Mouse (Mus musculus): ENCODE measurements around the gene Nras.

Gene Nras

DNA sequence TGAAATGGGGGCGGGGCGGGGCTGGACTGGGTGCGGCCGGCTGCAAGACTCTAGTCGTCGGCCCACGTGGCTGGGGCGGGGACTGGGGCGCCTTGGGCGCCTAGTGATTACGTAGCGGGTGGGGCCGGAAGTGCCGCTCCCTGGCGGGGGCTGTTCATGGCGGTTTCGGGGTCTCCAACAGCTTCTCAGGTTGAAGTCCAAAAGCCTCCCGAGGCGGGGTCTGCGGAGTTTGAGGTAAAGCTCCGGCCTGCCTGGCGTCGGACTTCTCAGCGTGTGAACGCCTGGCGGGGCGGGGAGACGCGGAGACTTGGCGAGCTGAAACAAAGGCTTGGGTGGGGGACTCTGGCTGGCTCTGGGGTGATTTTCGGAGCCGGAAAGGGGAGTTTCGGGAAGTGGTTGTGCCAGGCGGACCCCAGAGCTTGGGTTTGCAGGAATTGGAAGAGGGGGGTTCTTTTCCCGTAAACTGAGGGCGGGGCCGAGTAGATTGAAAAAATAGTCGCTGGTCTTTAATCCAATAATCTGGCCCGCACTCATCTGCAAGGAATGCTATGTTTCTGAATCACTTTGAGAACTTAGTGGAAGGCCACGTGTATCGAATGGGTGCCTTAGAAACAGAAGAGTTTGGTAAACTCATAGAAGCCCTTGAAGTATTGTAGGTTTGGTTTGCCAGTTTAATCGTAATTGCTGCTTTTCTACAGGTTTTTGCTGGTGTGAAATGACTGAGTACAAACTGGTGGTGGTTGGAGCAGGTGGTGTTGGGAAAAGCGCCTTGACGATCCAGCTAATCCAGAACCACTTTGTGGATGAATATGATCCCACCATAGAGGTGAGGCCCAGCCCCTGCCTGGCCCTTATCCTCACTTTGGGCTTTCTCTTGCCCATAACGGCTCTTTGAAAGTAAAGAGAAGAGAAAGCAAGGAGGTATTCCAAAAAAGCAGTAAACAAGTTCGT, at the start of gene Nras:
Gene Nras, plus strand, starts transcription at position 79 of the 951 bp plus-strand sequence.
- in situ Hi-C loops (cut with MboI; ENCODE audit: low pct_unique_long_range_greater_than_20kb in 1 of 2, low sequenced_read_pairs in 2 of 2, unreplicated experiment in 1 of 2): loop anchor here in 1 of 2 experiments (10.0 kb wide), 1 partner anchor 106 kb away; no protein-coding TSS in a partner anchor

DNA sequence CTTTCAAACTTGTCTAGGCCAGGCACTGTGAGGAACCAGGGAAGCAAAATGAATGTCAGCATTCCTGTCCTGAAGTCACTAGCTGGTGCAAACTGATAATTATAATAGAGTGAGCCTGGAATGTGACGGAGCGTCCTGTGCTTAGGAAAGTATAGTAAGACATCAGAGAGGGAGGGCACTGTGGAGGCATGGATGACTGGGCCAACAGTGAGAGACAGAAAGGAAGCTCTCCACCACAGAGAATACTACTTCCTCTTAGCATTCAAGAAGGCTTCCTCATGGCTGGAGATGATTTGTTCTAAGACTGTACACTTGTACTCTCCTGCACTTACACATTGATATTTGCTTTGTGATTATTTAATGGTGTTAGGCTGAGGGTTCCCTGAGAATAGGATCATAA, 40.7 kb upstream of the Nras start:
- in situ Hi-C loops (cut with MboI; ENCODE audit: low pct_unique_long_range_greater_than_20kb in 1 of 2, low sequenced_read_pairs in 2 of 2, unreplicated experiment in 1 of 2): loop anchor here in 1 of 2 experiments (25.0 kb wide), 1 partner anchor 305 kb away; no protein-coding TSS in a partner anchor

DNA sequence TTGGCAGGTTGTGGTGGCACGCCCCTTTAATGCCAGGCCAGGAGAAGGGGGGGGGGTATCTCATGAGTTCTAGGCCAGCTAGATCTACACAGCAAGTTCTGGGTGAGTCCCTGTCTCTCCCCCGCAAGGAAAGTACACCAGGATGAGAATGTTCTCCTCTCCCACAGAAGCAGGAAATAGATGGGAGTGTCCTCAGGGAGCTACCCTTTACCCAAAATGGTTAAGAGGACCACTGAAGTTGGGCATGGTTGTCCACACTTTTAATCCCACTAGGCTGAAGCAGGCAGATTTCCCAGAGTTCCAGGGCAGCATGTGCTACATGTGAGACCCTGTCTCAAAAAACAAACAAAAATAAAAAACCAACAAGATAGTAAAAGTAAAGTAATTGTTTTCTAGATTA, 38.6 kb upstream of the Nras start:
- in situ Hi-C loops (cut with MboI; ENCODE audit: low pct_unique_long_range_greater_than_20kb in 1 of 2, low sequenced_read_pairs in 2 of 2, unreplicated experiment in 1 of 2): loop anchor here in 1 of 2 experiments (25.0 kb wide), 1 partner anchor 307 kb away; no protein-coding TSS in a partner anchor

DNA sequence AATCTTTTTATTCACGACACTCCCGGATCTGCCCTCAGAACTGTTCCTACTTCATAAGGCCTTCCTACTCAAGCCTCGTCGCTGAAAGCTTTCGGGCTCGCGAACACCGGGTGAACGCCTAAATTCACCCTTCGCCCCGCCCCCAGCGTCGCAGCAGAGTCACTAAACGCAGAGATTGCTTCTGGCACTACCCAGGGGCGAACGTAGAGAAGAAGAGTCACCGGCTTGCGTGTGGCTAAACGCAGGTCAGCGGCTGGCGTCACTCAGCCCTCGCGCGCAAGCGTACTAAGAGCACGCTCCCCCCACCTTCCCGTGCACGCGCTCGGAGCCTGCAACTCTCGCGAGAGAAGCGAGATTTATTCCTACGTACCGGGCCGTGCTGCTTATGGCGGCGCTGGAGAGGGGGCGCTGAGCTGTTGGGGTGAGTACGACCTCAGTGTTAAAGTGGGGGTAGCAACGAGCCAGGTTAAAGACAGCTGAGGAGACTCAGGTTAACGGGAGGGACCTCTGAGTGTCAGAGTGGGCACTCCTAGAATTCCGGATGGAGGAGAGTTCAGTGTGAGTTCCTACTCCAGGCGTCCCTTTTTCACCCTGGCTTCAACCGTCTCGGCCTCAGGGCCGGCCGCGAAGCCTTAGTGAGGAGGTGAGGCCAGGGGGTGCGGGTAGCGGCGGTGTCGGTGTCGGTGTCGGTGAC, 37.7 kb upstream of the Nras start, which contains the start of gene Csde1:
Gene Csde1, plus strand, starts transcription at position 178 of the 694 bp plus-strand sequence.
- in situ Hi-C loops (cut with MboI; ENCODE audit: low pct_unique_long_range_greater_than_20kb in 1 of 2, low sequenced_read_pairs in 2 of 2, unreplicated experiment in 1 of 2): loop anchor here in 1 of 2 experiments (25.0 kb wide), 1 partner anchor 308 kb away; no protein-coding TSS in a partner anchor

DNA sequence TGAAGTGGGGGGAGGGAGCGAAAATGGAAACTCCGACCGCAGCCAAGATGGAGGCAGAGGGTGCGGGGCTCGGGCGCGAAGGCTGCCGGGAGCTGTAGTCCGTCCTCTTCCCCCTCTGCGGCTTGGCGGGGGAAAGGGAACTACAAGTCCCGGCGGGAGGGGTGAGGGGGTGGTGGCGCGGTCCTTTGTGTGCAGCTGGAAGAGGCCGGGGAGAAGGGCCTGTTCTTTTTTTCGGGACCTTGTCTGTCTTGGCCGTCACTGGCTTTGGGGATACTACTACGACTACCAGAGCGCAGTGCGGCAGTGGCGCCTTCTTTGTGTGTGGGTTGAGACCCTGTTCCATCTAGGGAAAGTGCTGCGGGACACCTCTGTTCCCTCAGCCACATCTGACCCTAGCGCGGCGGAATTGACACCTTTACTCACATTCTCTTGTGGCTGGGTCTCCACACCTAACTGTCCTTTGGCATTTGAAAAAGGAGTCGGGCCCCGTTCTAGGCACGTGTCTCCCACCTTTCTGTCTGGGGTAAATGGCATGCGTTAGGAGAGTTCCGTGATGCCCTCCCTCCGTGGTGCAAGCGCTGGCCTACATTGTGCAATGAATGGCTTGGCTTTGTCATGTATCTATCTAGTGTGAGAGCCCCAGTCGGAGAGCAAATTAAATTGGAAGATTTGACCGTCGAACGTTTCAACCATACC, 37.0 kb upstream of the Nras start:
- in situ Hi-C loops (cut with MboI; ENCODE audit: low pct_unique_long_range_greater_than_20kb in 1 of 2, low sequenced_read_pairs in 2 of 2, unreplicated experiment in 1 of 2): loop anchor here in 1 of 2 experiments (25.0 kb wide), 1 partner anchor 309 kb away; no protein-coding TSS in a partner anchor

DNA sequence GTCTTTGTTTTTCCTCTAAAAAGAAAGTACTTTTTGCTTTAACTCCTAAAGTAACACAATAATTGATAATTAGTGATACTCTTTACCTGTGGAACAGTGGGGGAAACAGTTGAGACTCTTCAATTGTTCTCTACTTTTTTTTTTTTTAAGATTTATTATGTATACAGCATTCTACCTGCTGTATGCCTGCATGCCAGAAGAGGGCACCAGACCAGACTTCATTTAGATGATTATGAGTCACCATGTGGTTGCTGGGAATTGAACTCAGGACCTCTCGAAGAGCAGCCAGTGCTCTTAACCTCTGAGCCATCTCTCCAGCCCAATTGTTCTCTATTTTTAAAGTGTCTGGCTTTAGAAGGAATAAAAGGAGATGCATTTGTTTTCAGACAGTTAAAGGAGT, 31.9 kb upstream of the Nras start:
- in situ Hi-C loops (cut with MboI; ENCODE audit: low pct_unique_long_range_greater_than_20kb in 1 of 2, low sequenced_read_pairs in 2 of 2, unreplicated experiment in 1 of 2): no loop called here

DNA sequence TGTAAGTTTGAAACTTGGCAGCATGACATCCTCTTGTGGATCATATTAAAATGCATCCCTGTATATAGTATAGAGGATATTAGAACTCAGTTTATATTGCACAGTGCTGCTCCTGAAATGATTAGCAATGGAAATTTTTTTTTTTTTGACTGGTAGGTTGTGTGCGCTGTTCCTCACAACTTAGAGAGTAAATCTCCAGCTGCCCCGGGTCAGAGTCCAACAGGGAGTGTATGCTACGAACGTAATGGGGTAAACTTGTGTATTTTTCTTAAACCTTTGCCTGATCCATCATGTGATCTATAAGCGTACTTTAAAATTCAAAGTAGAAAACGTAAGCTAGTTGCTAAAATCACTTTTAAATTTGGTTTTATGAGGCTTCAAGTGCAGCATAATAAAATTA, 17.8 kb upstream of the Nras start:
- in situ Hi-C loops (cut with MboI; ENCODE audit: low pct_unique_long_range_greater_than_20kb in 1 of 2, low sequenced_read_pairs in 2 of 2, unreplicated experiment in 1 of 2): no loop called here

DNA sequence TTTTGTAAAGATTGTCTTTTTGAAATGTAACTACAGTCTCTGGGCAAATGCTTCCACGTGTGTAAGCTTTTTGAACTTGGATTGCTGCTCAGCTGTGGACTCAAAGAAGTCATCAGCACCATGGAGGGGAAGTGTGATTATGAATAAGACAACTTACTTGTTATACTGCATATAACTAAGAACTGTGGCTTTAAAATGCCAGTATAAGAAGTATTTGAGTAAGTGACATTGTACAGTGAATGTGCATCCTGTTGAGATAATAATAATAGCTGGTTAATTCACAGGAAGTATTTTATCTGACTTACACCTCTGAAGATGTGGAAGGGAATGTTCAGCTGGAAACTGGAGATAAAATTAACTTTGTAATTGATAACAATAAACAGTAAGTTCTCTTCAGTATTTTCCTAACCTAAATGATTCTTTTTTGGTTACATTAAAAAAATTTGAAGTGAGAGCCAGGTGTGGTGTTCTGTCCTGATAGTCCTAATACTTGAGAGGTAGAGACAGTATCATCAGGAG, 17.2 kb upstream of the Nras start:
- in situ Hi-C loops (cut with MboI; ENCODE audit: low pct_unique_long_range_greater_than_20kb in 1 of 2, low sequenced_read_pairs in 2 of 2, unreplicated experiment in 1 of 2): no loop called here

DNA sequence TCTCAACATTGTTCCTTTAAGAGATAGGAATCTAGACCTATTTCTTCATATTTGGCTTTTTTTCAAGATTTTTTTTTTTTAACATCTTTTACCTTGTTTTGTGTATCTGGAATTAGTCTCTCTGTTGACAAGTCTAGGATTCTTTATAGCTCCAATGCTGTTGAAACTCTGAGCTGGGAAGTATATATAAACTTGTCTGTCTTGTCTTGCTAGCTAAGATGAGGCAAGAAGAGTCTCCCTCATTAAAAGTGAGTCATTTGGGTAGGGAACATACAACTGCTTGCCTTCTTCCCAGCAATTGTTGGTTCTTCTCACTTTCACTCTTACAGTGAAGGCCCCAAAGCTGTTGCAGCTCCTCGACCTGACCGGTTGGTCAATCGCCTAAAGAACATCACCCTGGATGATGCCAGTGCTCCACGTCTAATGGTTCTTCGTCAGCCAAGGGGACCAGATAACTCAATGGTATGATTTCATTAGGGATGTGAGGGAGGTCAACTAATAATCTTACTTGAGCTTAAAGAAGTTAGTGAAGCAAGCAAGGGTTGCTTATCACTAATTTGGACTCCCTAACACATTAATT, 2.0 kb upstream of the Nras start:
- in situ Hi-C loops (cut with MboI; ENCODE audit: low pct_unique_long_range_greater_than_20kb in 1 of 2, low sequenced_read_pairs in 2 of 2, unreplicated experiment in 1 of 2): loop anchor here in 1 of 2 experiments (10.0 kb wide), 1 partner anchor 109 kb away; no protein-coding TSS in a partner anchor

DNA sequence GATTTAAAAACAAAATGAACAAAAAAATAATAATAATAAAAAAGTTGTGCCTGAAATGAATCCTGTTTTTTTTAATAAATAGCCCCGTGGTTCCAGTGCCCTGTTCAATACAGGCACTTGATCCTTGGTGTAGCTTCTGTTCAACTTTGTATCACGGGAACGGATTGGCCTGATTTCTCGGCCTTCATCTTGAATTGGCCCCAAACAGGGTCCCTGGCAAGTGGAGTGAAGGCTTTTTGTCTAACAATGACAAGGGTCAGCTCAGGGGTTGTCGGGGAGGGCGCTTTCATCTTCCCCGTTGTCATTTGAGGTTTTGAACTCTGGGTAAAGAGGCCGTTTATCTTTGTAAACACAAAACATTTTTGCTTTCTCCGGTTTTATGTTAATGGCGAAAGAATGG, 333 bp upstream of the Nras start:
- in situ Hi-C loops (cut with MboI; ENCODE audit: low pct_unique_long_range_greater_than_20kb in 1 of 2, low sequenced_read_pairs in 2 of 2, unreplicated experiment in 1 of 2): loop anchor here in 1 of 2 experiments (10.0 kb wide), 1 partner anchor 107 kb away; no protein-coding TSS in a partner anchor

DNA sequence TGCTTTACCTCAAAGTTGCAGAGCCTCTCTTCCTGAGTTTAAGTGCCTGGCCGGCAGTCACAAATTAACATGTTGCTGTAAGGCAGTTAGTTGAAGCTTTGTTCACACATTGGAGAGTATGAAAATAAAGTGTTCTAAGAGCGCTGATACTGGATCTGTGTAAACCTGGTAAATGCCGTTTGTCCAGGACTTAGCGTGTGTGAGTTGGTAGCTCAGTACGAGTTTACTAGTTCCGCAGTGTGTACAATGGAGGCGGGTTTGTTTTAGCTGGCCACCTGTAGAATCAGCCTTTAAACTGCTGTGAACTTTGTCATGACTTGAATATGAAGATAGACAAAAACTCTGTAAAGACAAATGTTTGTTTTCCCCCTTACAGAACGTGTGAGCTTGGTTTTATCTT, 8.8 kb downstream of the Nras start:
- in situ Hi-C loops (cut with MboI; ENCODE audit: low pct_unique_long_range_greater_than_20kb in 1 of 2, low sequenced_read_pairs in 2 of 2, unreplicated experiment in 1 of 2): no loop called here

DNA sequence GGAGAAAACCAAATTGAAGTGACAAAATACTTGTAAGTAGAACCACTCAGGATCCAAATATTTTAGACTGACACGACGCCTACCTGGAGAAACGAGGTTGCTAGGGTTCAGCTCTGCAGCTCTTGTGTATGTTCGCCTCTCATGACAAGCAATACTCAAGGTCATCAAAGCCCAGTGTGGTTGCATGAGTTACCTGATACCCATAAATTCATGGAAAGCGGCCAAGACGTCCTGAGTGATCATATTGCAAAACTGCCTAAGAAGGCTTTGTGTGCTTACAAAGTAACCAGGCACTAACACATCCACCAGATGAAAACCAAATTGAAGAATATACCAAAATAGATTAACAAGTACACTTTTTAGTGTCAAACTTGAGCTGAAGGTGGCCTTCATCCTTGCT, 10.9 kb downstream of the Nras start:
- in situ Hi-C loops (cut with MboI; ENCODE audit: low pct_unique_long_range_greater_than_20kb in 1 of 2, low sequenced_read_pairs in 2 of 2, unreplicated experiment in 1 of 2): no loop called here

DNA sequence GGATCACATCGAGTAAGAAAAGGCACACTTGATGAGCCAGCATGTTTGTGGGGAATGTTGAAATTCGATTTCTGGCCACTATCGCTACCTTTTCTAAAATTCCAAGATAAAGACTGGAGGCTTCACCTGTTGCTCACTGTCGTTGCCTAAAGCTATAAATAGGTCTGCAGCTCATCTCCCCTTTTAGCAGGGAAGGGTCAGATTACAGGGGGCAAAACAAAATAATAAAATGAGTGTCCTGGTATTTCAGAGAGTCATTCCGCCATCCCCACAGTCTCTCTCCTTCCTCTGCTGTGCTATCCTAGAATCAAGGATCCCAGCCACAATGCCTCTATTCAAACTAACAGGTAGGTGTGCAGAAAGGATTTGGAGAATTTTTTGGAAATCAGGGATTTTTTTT, 15.7 kb downstream of the Nras start, which contains the start of gene Ampd1:
Gene Ampd1, plus strand, starts transcription at position 244 of the 400 bp plus-strand sequence.
- in situ Hi-C loops (cut with MboI; ENCODE audit: low pct_unique_long_range_greater_than_20kb in 1 of 2, low sequenced_read_pairs in 2 of 2, unreplicated experiment in 1 of 2): no loop called here

DNA sequence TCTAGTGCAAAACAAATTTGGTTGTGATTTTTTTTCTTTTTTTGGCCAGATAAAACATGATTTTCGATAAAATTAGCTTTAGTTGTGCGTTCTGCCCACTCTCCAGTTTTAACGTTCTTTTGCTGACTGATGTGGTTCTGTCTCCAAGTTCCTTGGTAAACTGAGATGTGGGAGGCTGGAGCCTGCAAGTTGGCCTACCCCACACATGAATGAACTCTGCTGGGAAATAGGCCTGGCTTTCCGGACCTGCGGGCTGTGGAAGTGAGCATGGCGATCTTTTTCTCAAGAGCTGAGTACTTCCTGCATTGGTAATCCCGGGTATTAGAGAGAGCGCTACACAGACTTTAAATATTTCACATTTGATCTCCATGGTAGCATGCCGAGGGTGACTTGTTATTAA, 17.8 kb downstream of the Nras start:
- in situ Hi-C loops (cut with MboI; ENCODE audit: low pct_unique_long_range_greater_than_20kb in 1 of 2, low sequenced_read_pairs in 2 of 2, unreplicated experiment in 1 of 2): no loop called here

DNA sequence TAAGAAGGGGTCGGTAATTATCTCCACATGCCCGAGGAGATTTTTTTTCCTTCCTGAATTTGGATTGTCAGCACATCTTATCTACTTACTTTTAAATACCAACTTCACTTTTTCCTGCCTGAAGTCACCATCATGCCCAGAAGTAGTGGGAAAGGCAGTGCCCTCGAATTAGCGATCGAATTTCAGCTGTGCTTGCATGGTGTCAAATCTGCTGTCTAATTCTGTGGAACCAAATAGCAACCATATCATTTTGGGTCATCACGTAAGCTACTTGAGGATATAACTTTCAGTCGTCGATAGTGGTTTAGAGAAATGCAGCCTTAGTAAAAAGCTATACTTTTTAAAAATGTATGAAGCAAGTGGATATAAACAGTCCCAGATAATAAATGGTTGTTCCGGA, 18.4 kb downstream of the Nras start:
- in situ Hi-C loops (cut with MboI; ENCODE audit: low pct_unique_long_range_greater_than_20kb in 1 of 2, low sequenced_read_pairs in 2 of 2, unreplicated experiment in 1 of 2): no loop called here

DNA sequence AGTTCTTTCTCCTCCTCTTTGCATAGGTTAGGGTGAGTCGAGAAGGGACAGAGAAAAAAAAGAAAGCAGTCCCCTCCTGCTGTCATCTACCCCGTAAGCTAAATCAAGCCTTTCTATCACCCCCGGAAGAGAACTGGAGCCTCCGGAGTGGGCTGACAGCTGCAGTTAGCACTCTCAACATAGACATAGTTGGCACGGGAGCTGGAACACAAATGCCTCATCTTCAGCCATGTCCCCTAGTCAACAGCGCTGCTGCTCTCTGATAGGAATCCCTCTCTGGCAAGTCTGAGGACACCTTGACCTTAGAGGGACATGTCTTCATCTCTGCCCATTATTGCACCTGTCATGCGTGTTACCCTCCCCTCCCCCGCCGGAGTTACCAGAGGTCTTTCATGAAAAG, 21.2 kb downstream of the Nras start:
- in situ Hi-C loops (cut with MboI; ENCODE audit: low pct_unique_long_range_greater_than_20kb in 1 of 2, low sequenced_read_pairs in 2 of 2, unreplicated experiment in 1 of 2): no loop called here

DNA sequence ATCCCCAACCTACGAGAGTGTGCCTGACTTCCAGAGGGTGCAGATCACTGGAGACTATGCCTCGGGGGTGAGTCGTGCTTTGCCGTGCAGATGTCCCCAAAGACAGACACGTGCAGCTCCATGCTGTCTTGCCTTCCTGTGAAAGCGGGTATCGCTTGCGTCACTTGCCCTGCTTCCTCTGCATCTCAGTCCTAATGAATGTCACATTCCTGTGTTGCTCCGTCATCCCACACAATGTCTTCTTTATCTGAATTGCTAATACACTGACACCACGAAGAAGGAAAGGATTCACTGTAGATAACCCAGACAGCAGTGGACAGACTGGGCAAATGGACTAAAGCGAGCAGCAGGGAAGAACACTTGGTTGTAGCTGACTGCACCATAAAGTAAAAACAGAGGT, 23.0 kb downstream of the Nras start:
- in situ Hi-C loops (cut with MboI; ENCODE audit: low pct_unique_long_range_greater_than_20kb in 1 of 2, low sequenced_read_pairs in 2 of 2, unreplicated experiment in 1 of 2): no loop called here
